Mouse (Mus musculus) hindbrain, embryonic 13.5 days (tissue): Measurements from ENCODE around the gene Ice1. TPM values are rescaled to one million over a fixed set of nuclear protein-coding genes. Genes with fewer than 3 reads are reported as not detected.

Source experiments
- ATAC-seq: fragments of 200-750 bp; cut with Nextera tagmentation; 2 replicates; pipeline ENCODE4 v1.8.0; 2017; ENCODE audit warnings: moderate TSS enrichment; ENCODE audit not compliant: low FRiP score
- H3K27ac ChIP-seq: fragments of 300-500 bp; sonication (generic); 2 replicates; pipeline ENCODE4 v1.5.1; 2015; ENCODE audit warnings: inconsistent platforms, mild to moderate bottlenecking, moderate library complexity
- H3K27me3 ChIP-seq: fragments of 300-500 bp; sonication (generic); 2 replicates; pipeline ENCODE4 v1.6.1; 2015; ENCODE audit warnings: mild to moderate bottlenecking, inconsistent platforms
- H3K36me3 ChIP-seq: fragments of 300-500 bp; sonication (generic); 2 replicates; pipeline ENCODE4 v1.6.1; 2015; ENCODE audit warnings: mild to moderate bottlenecking, inconsistent platforms
- H3K4me1 ChIP-seq: fragments of 300-500 bp; sonication (generic); replicated peaks from 2 replicates; pipeline ENCODE4 v1.6.1; 2015; ENCODE audit warnings: inconsistent platforms
- H3K4me2 ChIP-seq: fragments of 300-500 bp; sonication (generic); 2 replicates; pipeline ENCODE4 v1.6.1; 2015; ENCODE audit warnings: inconsistent platforms, mild to moderate bottlenecking, moderate library complexity
- H3K4me3 ChIP-seq: fragments of 300-500 bp; sonication (generic); 2 replicates; pipeline ENCODE4 v1.5.1; 2015; ENCODE audit warnings: mild to moderate bottlenecking, inconsistent platforms
- H3K9ac ChIP-seq: fragments of 300-500 bp; sonication (generic); 2 replicates; pipeline ENCODE4 v1.6.1; 2015; ENCODE audit warnings: mild to moderate bottlenecking, inconsistent platforms
- H3K9me3 ChIP-seq: fragments of 300-500 bp; sonication (generic); 2 replicates; pipeline ENCODE4 v1.6.1; 2016; ENCODE audit warnings: inconsistent platforms
- WGBS: fragments of 180-500 bp; shearing (Covaris S2); methylation state at CpG from one replicate; pipeline ENCODE4 v1.1.7; 2015; 5-methylcytosine and 5-hydroxymethylcytosine counted together
- polyA plus RNA-seq: library from polyadenylated mRNA; unstranded; fragments of >200 nt; fragmentation: Nextera tagmentation; extraction: Ambion mirVana; gene quantifications from 2 replicates; pipeline ENCODE4 v1.2.1, GENCODE M21; 2015

Ice1 gene
- polyA plus RNA-seq = 28.5 and 29.3 TPM in 2 replicates

GRCm38 (mm10) chr13:70637282-70637661 is at the start of gene Ice1:
TSS of gene Ice1 (minus strand) at chr13:70637634.
- under 1% methylated on average over 26 of the region's 39 CpGs for WGBS
- Histone ChIP-seq H3K4me3 (peak within 1 kb of the TSS; percentile 92), H3K27ac (peak within 1 kb of the TSS; percentile 93), H3K27me3 (peaks cover 18% of the 10 kb centered on the region), H3K9ac (peak within 1 kb of the TSS; percentile 92), H3K4me2 (peak within 1 kb of the TSS; percentile 91), H3K36me3 (no peaks in the 10 kb centered on the region), H3K9me3 (no peaks in the 10 kb centered on the region), H3K4me1 (peaks cover 35% of the 10 kb centered on the region)
- peak; percentile 60 for ATAC-seq

- Histone ChIP-seq H3K9me3 (no peaks in the 10 kb centered on the region), H3K27ac (no peak overlapping the region), H3K4me2 (no peak overlapping the region), H3K27me3 (no peaks in the 10 kb centered on the region), H3K36me3 (no peaks in the 10 kb centered on the region), H3K4me3 (no peak overlapping the region), H3K4me1 (no peaks in the 10 kb centered on the region), H3K9ac (no peak overlapping the region)
- 80% methylated on average over 5 of the region's 5 CpGs for WGBS
- ATAC-seq = no peak
Measured at GRCm38 (mm10) chr13:70685825-70686224, 48.4 kb upstream of the Ice1 start.

GRCm38 (mm10) chr13:70684976-70685609 is 47.7 kb upstream of the Ice1 start:
- H3K36me3 ChIP-seq = no peaks in the 10 kb centered on the region
- no peak for ATAC-seq

GRCm38 (mm10) chr13:70681411-70682183 is 44.2 kb upstream of the Ice1 start:
- Histone ChIP-seq H3K27ac (no peak overlapping the region), H3K9ac (no peak overlapping the region), H3K9me3 (no peaks in the 10 kb centered on the region), H3K36me3 (no peaks in the 10 kb centered on the region), H3K4me2 (no peak overlapping the region), H3K4me3 (no peak overlapping the region), H3K27me3 (no peaks in the 10 kb centered on the region), H3K4me1 (no peaks in the 10 kb centered on the region)
- no peak for ATAC-seq
- WGBS = 95% methylated on average over 7 of the region's 7 CpGs

More at GRCm38 (mm10) chr13:70684976-70685609, 47.7 kb upstream of the Ice1 start:
- Histone ChIP-seq H3K4me1 (no peaks in the 10 kb centered on the region), H3K4me3 (no peak overlapping the region), H3K27ac (no peak overlapping the region), H3K27me3 (no peaks in the 10 kb centered on the region), H3K9me3 (no peaks in the 10 kb centered on the region), H3K9ac (no peak overlapping the region), H3K4me2 (no peak overlapping the region)
- WGBS = 72% methylated on average over 7 of the region's 7 CpGs

DNA sequence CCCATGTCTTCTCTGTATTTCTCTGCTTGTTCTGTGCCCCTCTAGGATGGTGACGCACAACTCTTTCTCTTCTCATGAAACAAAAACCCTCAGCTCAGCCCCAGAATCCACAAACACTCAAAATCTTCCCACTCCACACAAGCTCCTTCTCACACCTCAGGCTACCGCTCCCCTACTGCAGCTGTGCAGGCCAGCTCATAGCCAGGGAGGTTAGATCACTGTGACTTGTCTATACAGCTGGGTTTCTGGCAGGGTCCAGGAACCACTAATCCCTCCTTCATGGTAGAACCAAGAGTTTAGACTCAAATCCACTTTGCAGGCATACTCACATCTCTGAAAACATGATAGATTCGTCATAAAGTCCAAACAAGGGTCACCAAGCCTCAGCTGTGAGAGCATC is 42.9 kb upstream of the Ice1 start:
- Histone ChIP-seq H3K36me3 (no peaks in the 10 kb centered on the region), H3K27ac (no peak overlapping the region), H3K4me2 (no peak overlapping the region), H3K9ac (no peak overlapping the region), H3K4me1 (no peaks in the 10 kb centered on the region), H3K9me3 (no peaks in the 10 kb centered on the region), H3K27me3 (no peaks in the 10 kb centered on the region), H3K4me3 (no peak overlapping the region)
- no peak for ATAC-seq
- WGBS = 92% methylated on average over 3 of the region's 3 CpGs

GRCm38 (mm10) chr13:70677689-70678088 is 40.3 kb upstream of the Ice1 start:
- no peak overlapping the region for H3K4me2 ChIP-seq
- ATAC-seq = no peak
- H3K4me3 ChIP-seq = no peak overlapping the region
- no peak overlapping the region for H3K27ac ChIP-seq
- 81% methylated on average over 5 of the region's 5 CpGs for WGBS
- H3K36me3 ChIP-seq = no peaks in the 10 kb centered on the region
- no peak overlapping the region for H3K9ac ChIP-seq
- no peaks in the 10 kb centered on the region for H3K4me1 ChIP-seq
- H3K27me3 ChIP-seq = no peaks in the 10 kb centered on the region
- H3K9me3 ChIP-seq = no peaks in the 10 kb centered on the region

- Histone ChIP-seq H3K4me2 (no peak overlapping the region), H3K27ac (no peak overlapping the region), H3K36me3 (no peaks in the 10 kb centered on the region), H3K4me1 (no peaks in the 10 kb centered on the region), H3K9me3 (no peaks in the 10 kb centered on the region), H3K4me3 (no peak overlapping the region), H3K27me3 (no peaks in the 10 kb centered on the region), H3K9ac (no peak overlapping the region)
- ATAC-seq = no peak
- WGBS = 79% methylated on average over 20 of the region's 20 CpGs
Measured at GRCm38 (mm10) chr13:70676243-70677183, 39.1 kb upstream of the Ice1 start.

DNA sequence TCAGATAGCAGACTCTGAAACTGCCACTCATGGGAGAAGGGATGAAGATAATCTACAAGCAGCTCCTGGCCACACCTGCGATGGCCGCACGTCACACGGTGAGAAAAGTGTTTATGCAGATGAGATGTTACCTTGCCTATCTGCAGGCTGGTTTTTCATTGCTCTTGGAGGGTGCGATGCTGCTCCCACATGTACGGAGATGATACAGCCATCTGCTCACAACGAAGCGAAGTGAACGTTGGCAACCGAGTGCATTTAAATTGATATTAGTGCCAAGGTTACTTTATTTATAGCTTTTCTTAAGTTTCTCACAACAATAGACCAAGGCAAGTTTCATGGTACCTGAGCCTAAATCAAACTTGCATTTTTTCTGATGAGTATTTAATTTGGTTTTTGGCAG is 37.6 kb upstream of the Ice1 start:
- H3K9ac ChIP-seq = no peak overlapping the region
- no peaks in the 10 kb centered on the region for H3K36me3 ChIP-seq
- 94% methylated on average over 10 of the region's 10 CpGs for WGBS
- H3K4me2 ChIP-seq = no peak overlapping the region
- H3K4me3 ChIP-seq = no peak overlapping the region
- H3K4me1 ChIP-seq = no peaks in the 10 kb centered on the region
- no peaks in the 10 kb centered on the region for H3K27me3 ChIP-seq
- no peak overlapping the region for H3K27ac ChIP-seq
- no peak for ATAC-seq
- no peaks in the 10 kb centered on the region for H3K9me3 ChIP-seq

DNA sequence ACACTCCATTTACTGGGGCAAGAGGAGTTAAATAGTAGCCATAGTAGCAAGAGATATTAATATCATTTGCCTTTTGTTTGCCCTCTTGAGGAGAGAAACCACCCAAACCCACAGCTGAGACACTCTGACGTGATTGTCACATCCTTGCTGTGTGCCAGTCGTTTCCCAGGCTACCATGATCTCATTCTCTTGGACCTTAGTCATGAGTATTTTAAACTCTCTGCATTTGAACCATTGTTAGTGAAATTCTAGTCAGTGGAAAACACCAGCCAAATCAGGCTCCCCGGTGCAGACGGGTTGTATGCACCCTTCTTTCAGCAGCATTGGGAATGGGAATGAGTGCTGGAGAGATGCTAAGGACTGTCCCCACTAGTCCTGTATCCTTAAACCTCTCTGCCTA is 32.6 kb upstream of the Ice1 start:
- no peaks in the 10 kb centered on the region for H3K4me1 ChIP-seq
- no peak for ATAC-seq
- H3K9ac ChIP-seq = no peak overlapping the region
- H3K9me3 ChIP-seq = no peaks in the 10 kb centered on the region
- H3K4me3 ChIP-seq = no peak overlapping the region
- 69% methylated on average over 4 of the region's 4 CpGs for WGBS
- H3K27me3 ChIP-seq = no peaks in the 10 kb centered on the region
- H3K4me2 ChIP-seq = no peak overlapping the region
- H3K36me3 ChIP-seq = no peaks in the 10 kb centered on the region
- H3K27ac ChIP-seq = no peak overlapping the region

GRCm38 (mm10) chr13:70659715-70660114 is 22.3 kb upstream of the Ice1 start:
- Histone ChIP-seq H3K36me3 (no peaks in the 10 kb centered on the region), H3K9me3 (no peaks in the 10 kb centered on the region), H3K4me2 (no peak overlapping the region), H3K4me1 (no peaks in the 10 kb centered on the region), H3K9ac (no peak overlapping the region), H3K27ac (no peak overlapping the region), H3K4me3 (no peak overlapping the region), H3K27me3 (0 out of 2 replicates have a peak, but pooled peaks cover 5% of the 10 kb centered on the region)
- ATAC-seq = no peak
- 85% methylated on average over 4 of the region's 4 CpGs for WGBS

GRCm38 (mm10) chr13:70656741-70657140 is 19.3 kb upstream of the Ice1 start:
- H3K27ac ChIP-seq = no peak overlapping the region
- H3K4me2 ChIP-seq = no peak overlapping the region
- H3K27me3 ChIP-seq = 0 out of 2 replicates have a peak, but pooled peaks cover 7% of the 10 kb centered on the region
- H3K4me3 ChIP-seq = no peak overlapping the region
- H3K4me1 ChIP-seq = no peaks in the 10 kb centered on the region
- no peaks in the 10 kb centered on the region for H3K9me3 ChIP-seq
- H3K36me3 ChIP-seq = no peaks in the 10 kb centered on the region
- 52% methylated on average over 4 of the region's 4 CpGs for WGBS
- ATAC-seq = no peak
- no peak overlapping the region for H3K9ac ChIP-seq

DNA sequence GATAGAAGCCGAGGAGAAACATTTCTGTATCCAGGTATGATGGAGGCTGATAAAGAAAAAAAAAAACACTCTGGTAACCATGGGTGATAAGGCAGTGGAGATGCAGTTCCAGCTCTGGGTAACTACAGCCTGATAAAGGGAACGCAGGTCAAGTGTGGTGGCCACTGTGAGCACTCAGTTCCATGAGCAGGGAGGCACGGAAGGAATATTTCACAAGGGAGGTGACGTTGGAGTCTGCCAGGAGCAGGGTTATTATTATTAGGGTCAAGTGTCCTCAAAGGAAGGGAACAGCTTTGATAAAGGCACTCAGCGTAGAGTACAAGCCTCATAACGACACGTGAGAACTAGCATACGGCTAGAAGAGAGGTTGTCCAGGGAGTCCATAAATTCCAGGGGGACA is 18.9 kb upstream of the Ice1 start:
- Histone ChIP-seq H3K4me1 (no peaks in the 10 kb centered on the region), H3K36me3 (no peaks in the 10 kb centered on the region)

More for the DNA sequence above, 18.9 kb upstream of the Ice1 start:
- Histone ChIP-seq H3K9ac (no peak overlapping the region), H3K4me2 (no peak overlapping the region), H3K4me3 (no peak overlapping the region), H3K27ac (no peak overlapping the region), H3K9me3 (no peaks in the 10 kb centered on the region), H3K27me3 (0 out of 2 replicates have a peak, but pooled peaks cover 7% of the 10 kb centered on the region)
- no peak for ATAC-seq
- 80% methylated on average over 8 of the region's 8 CpGs for WGBS
